Mouse (Mus musculus) cerebellum, adult 9-10 months (tissue): Measurements from ENCODE around the gene Phc2.
"Not testable (repeated sequence)": the region's sequence is repeated elsewhere in the genome, so short reads cannot be mapped to it uniquely, and the experiment has no call there.

Experiments
- DNase-seq: peaks from one replicate; pipeline ENCODE4 v3.0.0; 2022

The Phc2 gene

GRCm38 (mm10) chr4:128646762-128647161, 7.7 kb upstream of the Phc2 start:
- DNase-seq = no peak

- no peak for DNase-seq
Measured at GRCm38 (mm10) chr4:128648567-128649255, 5.8 kb upstream of the Phc2 start.

- DNase-seq = peak; percentile 95
Measured at GRCm38 (mm10) chr4:128651530-128651929, 3.0 kb upstream of the Phc2 start.

- no peak for DNase-seq
Measured at GRCm38 (mm10) chr4:128652584-128653298, 1.8 kb upstream of the Phc2 start.

GRCm38 (mm10) chr4:128655446-128655845, 944 bp downstream of the Phc2 start:
- no peak for DNase-seq

GRCm38 (mm10) chr4:128660196-128660595, 5.7 kb downstream of the Phc2 start:
- DNase-seq = no peak

- DNase-seq = no peak
Measured at GRCm38 (mm10) chr4:128661063-128661462, 6.6 kb downstream of the Phc2 start.

- DNase-seq = no peak
Measured at GRCm38 (mm10) chr4:128664002-128664401, 9.5 kb downstream of the Phc2 start.

- not testable (repeated sequence) for DNase-seq
Measured at GRCm38 (mm10) chr4:128666362-128666761, 11.9 kb downstream of the Phc2 start.

GRCm38 (mm10) chr4:128667195-128667594, 12.7 kb downstream of the Phc2 start:
- DNase-seq = not testable (repeated sequence)

GRCm38 (mm10) chr4:128669229-128669628, 14.7 kb downstream of the Phc2 start:
- no peak for DNase-seq

GRCm38 (mm10) chr4:128670566-128671191, 16.2 kb downstream of the Phc2 start:
- no peak for DNase-seq

GRCm38 (mm10) chr4:128672494-128672893, 18.0 kb downstream of the Phc2 start:
- no peak for DNase-seq

GRCm38 (mm10) chr4:128678564-128679217, 24.2 kb downstream of the Phc2 start:
- no peak for DNase-seq

- DNase-seq = no peak
Measured at GRCm38 (mm10) chr4:128681126-128681525, 26.6 kb downstream of the Phc2 start.

- DNase-seq = no peak
Measured at GRCm38 (mm10) chr4:128682281-128682680, 27.8 kb downstream of the Phc2 start.

- no peak for DNase-seq
Measured at GRCm38 (mm10) chr4:128683706-128684105, 29.2 kb downstream of the Phc2 start.

GRCm38 (mm10) chr4:128684108-128684507, 29.6 kb downstream of the Phc2 start:
- DNase-seq = no peak

- no peak for DNase-seq
Measured at GRCm38 (mm10) chr4:128688513-128688913, 34.0 kb downstream of the Phc2 start.

- no peak for DNase-seq
Measured at GRCm38 (mm10) chr4:128688976-128689375, 34.5 kb downstream of the Phc2 start.

GRCm38 (mm10) chr4:128689739-128690304, 35.3 kb downstream of the Phc2 start:
- DNase-seq = no peak

- DNase-seq = no peak
Measured at GRCm38 (mm10) chr4:128691195-128691594, 36.7 kb downstream of the Phc2 start.
